16 mouse cellular contexts compared by ENCODE assay signal in genomic region chr9:34483236-34483635, GRCm38 (mm10). TPM values are rescaled to one million over a fixed set of nuclear protein-coding genes. Genes with fewer than 3 reads are reported as not detected.
"Had no signal": no experiment of that assay in that cellular context is flagged by ENCODE, and none has a peak within 500 bp of the region (broad histone marks: within the 10 kb centered on the region; RNA-seq: fewer than 3 reads in every experiment).

No protein-coding gene starts in this region.

- H3K9me3 ChIP-seq: limb, embryonic 12.5 days; liver, embryonic 13.5 days; lung, embryonic 15.5 days; megakaryocyte, embryonic 14.5 days; neural tube, embryonic 12.5 days had no signal

- H3K27ac ChIP-seq: kidney, postnatal 0 days; limb, embryonic 12.5 days; liver, embryonic 13.5 days; lung, embryonic 15.5 days; macrophage; neural tube, embryonic 12.5 days had no signal

- ATAC-seq: liver, postnatal 0 days had no signal

- H3K4me3 ChIP-seq: limb, embryonic 12.5 days; liver, embryonic 13.5 days; lung, embryonic 15.5 days; megakaryocyte, embryonic 14.5 days; neural tube, embryonic 12.5 days had no signal

- H3K9ac ChIP-seq: limb, embryonic 12.5 days; liver, embryonic 13.5 days; liver, postnatal 0 days; lung, embryonic 15.5 days; neural tube, embryonic 12.5 days had no signal

- H3K36me3 ChIP-seq: limb, embryonic 12.5 days; liver, embryonic 13.5 days; lung, embryonic 15.5 days; neural tube, embryonic 12.5 days had no signal

- DNase-seq: kidney, adult 11 months; kidney, adult 9 months; kidney, postnatal 36 days; layer of hippocampus, adult 9-11 months; layer of hippocampus, postnatal 36 days; liver; liver, embryonic 13.5 days; liver, postnatal 0 days; lung, postnatal 14 days; right cerebral cortex, postnatal 25 days had no signal

- H3K4me1 ChIP-seq: liver, embryonic 13.5 days had no signal

- H3K4me2 ChIP-seq: limb, embryonic 12.5 days; liver, embryonic 13.5 days; lung, embryonic 15.5 days; neural tube, embryonic 12.5 days had no signal

RNA-seq across cellular contexts. Expression of gene Kirrel3, which starts 2.5 kb away (rescaled TPM):
- polyA plus RNA-seq: macrophage had no signal
